Mouse (Mus musculus) megakaryocyte, adult 5-6 weeks (primary cell): ENCODE data around the gene Macrod2. TPM values are rescaled to one million over a fixed set of nuclear protein-coding genes. Genes with fewer than 3 reads are reported as not detected.
A peak's percentile ranks its signal among the peaks of the same experiment; 100 is the strongest.
"Not testable (repeated sequence)": the region's sequence is repeated elsewhere in the genome, so short reads cannot be mapped to it uniquely, and the experiment has no call there.

Experiments used
- ATAC-seq: 2 replicates; pipeline ENCODE4 v1.8.0; 2016; ENCODE audit warnings: mild to moderate bottlenecking, inconsistent platforms; ENCODE audit not compliant: poor library complexity, severe bottlenecking
- total RNA-seq, 2 experiments: library from RNA; stranded (forward) in 1 of 2; stranded (reverse) in 1 of 2; fragments of 153-499, 151-499 nt in 1 of 2; fragments of 221-1000, 200-1000 nt in 1 of 2; gene quantifications; 2 replicates each; pipeline versions ENCODE4 v1.2.3 to v1.2.4; 2015 to 2017

The Macrod2 gene
- total RNA-seq, 2 experiments from 2014 or later = 0.31 to 1.7 TPM

GRCm38 (mm10) chr2:140692461-140692860, 297.4 kb downstream of the Macrod2 start:
- ATAC-seq = no peak

- no peak for ATAC-seq
These were observed 298.7 kb downstream of the Macrod2 start for GRCm38 (mm10) chr2:140693845-140694244.

GRCm38 (mm10) chr2:140698585-140698984, 303.5 kb downstream of the Macrod2 start:
- no peak for ATAC-seq

- ATAC-seq = no peak
These were observed 308.3 kb downstream of the Macrod2 start for GRCm38 (mm10) chr2:140703377-140703776.

- no peak for ATAC-seq
These were observed 309.0 kb downstream of the Macrod2 start for GRCm38 (mm10) chr2:140704146-140704545.

- no peak for ATAC-seq
These were observed 310.2 kb downstream of the Macrod2 start for GRCm38 (mm10) chr2:140705278-140705677.

GRCm38 (mm10) chr2:140707550-140707949, 312.4 kb downstream of the Macrod2 start:
- ATAC-seq = no peak

GRCm38 (mm10) chr2:140715822-140716221, 320.7 kb downstream of the Macrod2 start:
- no peak for ATAC-seq

GRCm38 (mm10) chr2:140717407-140717806, 322.3 kb downstream of the Macrod2 start:
- no peak for ATAC-seq

GRCm38 (mm10) chr2:140732616-140733183, 337.6 kb downstream of the Macrod2 start:
- ATAC-seq = no peak

GRCm38 (mm10) chr2:140740511-140740910, 345.4 kb downstream of the Macrod2 start:
- no peak for ATAC-seq

- not testable (repeated sequence) for ATAC-seq
These were observed 347.8 kb downstream of the Macrod2 start for GRCm38 (mm10) chr2:140742954-140743353.

GRCm38 (mm10) chr2:140758881-140759280, 363.8 kb downstream of the Macrod2 start:
- ATAC-seq = no peak

GRCm38 (mm10) chr2:140759732-140760131, 364.6 kb downstream of the Macrod2 start:
- no peak for ATAC-seq

GRCm38 (mm10) chr2:140760137-140760536, 365.0 kb downstream of the Macrod2 start:
- ATAC-seq = no peak

GRCm38 (mm10) chr2:140763076-140763891, 368.2 kb downstream of the Macrod2 start:
- ATAC-seq = no peak

GRCm38 (mm10) chr2:140769473-140769872, 374.4 kb downstream of the Macrod2 start:
- ATAC-seq = peak; percentile 45; the same call in 1 of the 2 replicates

- no peak for ATAC-seq
These were observed 377.7 kb downstream of the Macrod2 start for GRCm38 (mm10) chr2:140772825-140773224.

- ATAC-seq = no peak
These were observed 378.3 kb downstream of the Macrod2 start for GRCm38 (mm10) chr2:140773456-140773855.

GRCm38 (mm10) chr2:140774808-140775370, 379.8 kb downstream of the Macrod2 start:
- no peak for ATAC-seq

- ATAC-seq = no peak
These were observed 380.5 kb downstream of the Macrod2 start for GRCm38 (mm10) chr2:140775448-140776101.
